Mouse (Mus musculus) lung, adult 2 months (tissue): ENCODE results near the gene Slc25a1.

Source experiments
- CTCF ChIP-seq: fragments of 200-500 bp; IDR thresholded peaks from 2 replicates; pipeline ENCODE4 v1.5.1; 2011; ENCODE audit warnings: mild to moderate bottlenecking, low read length, control low read depth; ENCODE audit not compliant: insufficient read depth
- POLR2A ChIP-seq: fragments of 200-500 bp; IDR thresholded peaks from 2 replicates; pipeline ENCODE4 v1.6.1; 2011; ENCODE audit warnings: low read depth, mild to moderate bottlenecking, control low read depth, low read length, borderline replicate concordance; ENCODE audit errors: extremely low read depth

GRCm38 (mm10) chr16:17928627-17929104, 647 bp upstream of the Slc25a1 start:
- TF ChIP-seq CTCF (peak; percentile 44), POLR2A (no peak)
